Mouse (Mus musculus) liver, postnatal 0 days (tissue): ENCODE data around the gene Zcchc14. TPM values are rescaled to one million over a fixed set of nuclear protein-coding genes. Genes with fewer than 3 reads are reported as not detected.
A peak's percentile ranks its signal among the peaks of the same experiment; 100 is the strongest.

ENCODE experiments used
- ATAC-seq: fragments of 200-750 bp; cut with Nextera tagmentation; 2 replicates; pipeline ENCODE4 v1.8.0; 2017; ENCODE audit warnings: mild to moderate bottlenecking, moderate library complexity
- DNase-seq: peaks from one replicate; pipeline ENCODE4 v3.0.0-alpha.2; 2016
- H3K27ac ChIP-seq: fragments of 300-500 bp; sonication (generic); 2 replicates; pipeline ENCODE4 v1.5.1; 2014; ENCODE audit warnings: antibody characterized with exemption, moderate library complexity, mild to moderate bottlenecking, low read depth
- H3K27me3 ChIP-seq: fragments of 300-500 bp; sonication (generic); 2 replicates; pipeline ENCODE4 v1.6.1; 2014; ENCODE audit warnings: low read length, control low read depth, mixed read lengths; ENCODE audit not compliant: insufficient read depth
- H3K36me3 ChIP-seq: fragments of 300-500 bp; sonication (generic); replicated peaks from 2 replicates; pipeline ENCODE4 v1.6.1; 2014; ENCODE audit warnings: mild to moderate bottlenecking, control low read depth, low read length, moderate library complexity, mixed read lengths; ENCODE audit not compliant: insufficient read depth
- H3K4me1 ChIP-seq: fragments of 300-500 bp; sonication (generic); 2 replicates; pipeline ENCODE4 v1.6.1; 2014; ENCODE audit warnings: antibody characterized with exemption, mild to moderate bottlenecking, control low read depth; ENCODE audit not compliant: insufficient read depth
- H3K4me2 ChIP-seq: fragments of 300-500 bp; sonication (generic); 2 replicates; pipeline ENCODE4 v1.6.1; 2014; ENCODE audit warnings: low read depth, mild to moderate bottlenecking, low read length, moderate library complexity, mixed read lengths
- H3K4me3 ChIP-seq: fragments of 300-500 bp; sonication (generic); 2 replicates; pipeline ENCODE4 v1.5.1; 2014; ENCODE audit warnings: low read depth, low read length
- H3K9ac ChIP-seq: fragments of 300-500 bp; sonication (generic); replicated peaks from 2 replicates; pipeline ENCODE4 v1.6.1; 2014; ENCODE audit warnings: mild to moderate bottlenecking, moderate library complexity
- H3K9me3 ChIP-seq: fragments of 300-500 bp; sonication (generic); 2 replicates; pipeline ENCODE4 v1.6.1; 2016; ENCODE audit warnings: mild to moderate bottlenecking, control low read depth, low read length, mixed read lengths
- CTCF ChIP-seq: sonication (generic); IDR thresholded peaks from 2 replicates; pipeline ENCODE4 v1.5.1; 2016; ENCODE audit warnings: antibody characterized with exemption, low read depth
- EP300 ChIP-seq: IDR thresholded peaks from 2 replicates; pipeline ENCODE4 v1.6.1; 2016; ENCODE audit warnings: antibody characterized with exemption, low read depth, mild to moderate bottlenecking
- whole genome bisulfite sequencing: fragments of 180-500 bp; shearing (Covaris S2); extraction: QIAGEN DNeasy Blood & Tissue Kit; methylation state at CpG from one replicate; pipeline ENCODE4 v1.1.7; 2014; ENCODE audit not compliant: insufficient replicate concordance; 5-methylcytosine and 5-hydroxymethylcytosine counted together
- polyA plus RNA-seq: library from polyadenylated mRNA; unstranded; fragments of >200 nt; fragmentation: Nextera tagmentation; extraction: Ambion mirVana; gene quantifications from 2 replicates; pipeline ENCODE4 v1.2.1, GENCODE M21; 2015

The Zcchc14 gene
- polyA plus RNA-seq, 1 experiment from 2014 or later, result 2.3 TPM

DNA sequence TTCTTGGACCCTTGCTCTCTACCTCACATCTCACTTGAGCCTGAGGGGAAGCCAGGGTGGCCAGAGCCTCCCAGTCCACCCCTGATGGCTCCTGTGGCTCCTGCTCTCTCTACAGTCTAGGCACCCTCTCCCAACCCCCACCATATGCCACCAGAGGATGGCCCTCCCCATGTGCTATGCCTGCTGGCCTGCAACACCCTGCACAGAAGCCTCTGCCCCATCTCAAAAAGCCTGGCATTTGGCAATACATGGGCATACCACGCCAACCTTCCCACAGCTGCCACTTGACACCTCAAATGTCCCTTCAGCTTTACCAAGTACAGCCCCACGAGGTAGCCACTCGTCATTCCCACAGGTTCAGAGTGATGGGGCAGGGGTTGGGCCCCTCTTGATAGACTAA is 9.9 kb downstream of the Zcchc14 start:
- H3K4me1 ChIP-seq, result peaks cover 4% of the 10 kb centered on the region; the same call in 1 of the 2 replicates
- no peak overlapping the region for H3K27ac ChIP-seq
- WGBS, result 50% methylated on average over 3 of the region's 3 CpGs

GRCm38 (mm10) chr8:121636180-121636579 is 16.5 kb downstream of the Zcchc14 start:
- no peak for TF ChIP-seq EP300
- no peak for TF ChIP-seq CTCF
- peak overlapping the region; percentile 45; the same call in 1 of the 2 replicates for H3K27ac ChIP-seq
- 61% methylated on average over 8 of the region's 8 CpGs for WGBS

More for the DNA sequence above, 9.9 kb downstream of the Zcchc14 start:
- no peaks in the 10 kb centered on the region for H3K27me3 ChIP-seq
- no peaks in the 10 kb centered on the region for H3K9me3 ChIP-seq
- no peak overlapping the region for H3K4me2 ChIP-seq
- H3K4me3 ChIP-seq, result no peak overlapping the region
- DNase-seq (no peak), ATAC-seq (no peak)
- no peaks in the 10 kb centered on the region for H3K36me3 ChIP-seq
- H3K9ac ChIP-seq, result no peak overlapping the region
- TF ChIP-seq EP300 (no peak), CTCF (no peak)

GRCm38 (mm10) chr8:121635534-121635933 is 17.2 kb downstream of the Zcchc14 start:
- no peaks in the 10 kb centered on the region for H3K27me3 ChIP-seq
- no peak for DNase-seq
- no peak overlapping the region for H3K4me3 ChIP-seq
- H3K4me1 ChIP-seq, result peaks cover 10% of the 10 kb centered on the region; the same call in 1 of the 2 replicates
- H3K4me2 ChIP-seq, result no peak overlapping the region
- ATAC-seq, result no peak
- WGBS, result 25% methylated on average over 6 of the region's 6 CpGs
- H3K9me3 ChIP-seq, result no peaks in the 10 kb centered on the region
- no peaks in the 10 kb centered on the region for H3K36me3 ChIP-seq
- H3K27ac ChIP-seq, result no peak overlapping the region; the same call in 1 of the 2 replicates
- no peak overlapping the region for H3K9ac ChIP-seq
- no peak for TF ChIP-seq EP300
- peak; percentile 21; the same call in 1 of the 2 replicates for TF ChIP-seq CTCF

More at GRCm38 (mm10) chr8:121636180-121636579, 16.5 kb downstream of the Zcchc14 start:
- no peak overlapping the region for H3K9ac ChIP-seq
- peaks cover 10% of the 10 kb centered on the region; the same call in 1 of the 2 replicates for H3K4me1 ChIP-seq
- no peak overlapping the region for H3K4me3 ChIP-seq
- no peak for ATAC-seq
- no peaks in the 10 kb centered on the region for H3K36me3 ChIP-seq
- no peaks in the 10 kb centered on the region for H3K9me3 ChIP-seq
- no peak for DNase-seq
- H3K27me3 ChIP-seq, result no peaks in the 10 kb centered on the region
- H3K4me2 ChIP-seq, result no peak overlapping the region

GRCm38 (mm10) chr8:121632401-121632800 is 20.3 kb downstream of the Zcchc14 start:
- Histone ChIP-seq H3K27ac (0 out of 2 replicates have a peak overlapping the region, but pooled peaks have one; percentile 44), H3K36me3 (no peaks in the 10 kb centered on the region; the same call in 1 of the 2 replicates)
- 68% methylated on average over 5 of the region's 5 CpGs for WGBS

DNA sequence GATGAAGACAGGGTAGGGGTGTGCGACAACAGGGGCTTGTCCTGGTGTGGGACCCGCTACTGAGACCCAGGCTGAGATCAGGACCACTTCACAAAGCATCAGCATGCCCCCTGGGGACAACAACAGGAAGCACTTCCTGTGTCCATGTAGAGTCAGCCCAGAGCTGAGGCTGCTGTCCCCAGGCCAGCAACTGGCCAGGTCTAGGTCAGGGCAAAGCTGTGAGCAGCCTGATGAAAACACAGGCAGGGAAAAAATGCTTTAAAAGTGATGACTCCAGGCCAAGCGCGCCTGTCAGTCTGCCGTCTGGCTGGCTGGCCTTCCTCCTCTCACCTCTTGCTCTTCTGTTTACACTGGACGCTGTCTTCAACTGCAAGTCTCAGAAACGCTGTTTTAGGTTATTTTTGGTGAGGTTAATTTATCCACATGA is 21.0 kb downstream of the Zcchc14 start:
- Histone ChIP-seq H3K27ac (peak overlapping the region; percentile 39; the same call in 1 of the 2 replicates), H3K9ac (no peak overlapping the region), H3K4me3 (no peak overlapping the region), H3K27me3 (no peaks in the 10 kb centered on the region), H3K4me1 (peaks cover 10% of the 10 kb centered on the region; the same call in 1 of the 2 replicates), H3K4me2 (no peak overlapping the region), H3K36me3 (no peaks in the 10 kb centered on the region; the same call in 1 of the 2 replicates), H3K9me3 (no peaks in the 10 kb centered on the region)
- DNase-seq (no peak), ATAC-seq (peak; percentile 74)
- TF ChIP-seq EP300, result no peak
- peak; percentile 25 for TF ChIP-seq CTCF
- WGBS, result 53% methylated on average over 7 of the region's 7 CpGs

More at GRCm38 (mm10) chr8:121632401-121632800, 20.3 kb downstream of the Zcchc14 start:
- no peak for TF ChIP-seq CTCF
- TF ChIP-seq EP300, result no peak
- no peaks in the 10 kb centered on the region for H3K27me3 ChIP-seq
- no peak overlapping the region for H3K4me2 ChIP-seq
- ATAC-seq (no peak), DNase-seq (no peak)
- no peaks in the 10 kb centered on the region for H3K9me3 ChIP-seq
- peaks cover 10% of the 10 kb centered on the region; the same call in 1 of the 2 replicates for H3K4me1 ChIP-seq
- H3K4me3 ChIP-seq, result no peak overlapping the region
- no peak overlapping the region for H3K9ac ChIP-seq

DNA sequence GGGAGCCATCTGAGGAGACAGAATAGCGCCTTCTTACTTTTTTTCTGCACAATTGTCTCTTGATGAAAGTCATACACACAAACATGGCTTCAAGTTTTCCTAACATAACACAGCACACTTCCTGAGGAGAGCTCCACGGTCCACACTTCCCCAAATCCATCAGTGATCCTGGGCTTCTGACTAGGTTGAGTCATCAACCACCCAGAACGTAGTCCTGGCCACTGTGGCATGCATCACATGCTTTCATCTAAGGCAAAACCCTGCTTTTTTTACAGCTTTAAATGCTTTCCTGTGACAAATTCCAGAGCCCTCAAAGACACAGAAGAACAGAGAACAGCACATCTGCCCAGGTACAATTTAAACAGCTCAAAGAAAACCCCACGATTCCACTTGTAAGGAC is 24.0 kb downstream of the Zcchc14 start:
- 67% methylated on average over 4 of the region's 4 CpGs for WGBS
- no peaks in the 10 kb centered on the region for H3K9me3 ChIP-seq
- DNase-seq, result no peak
- no peak overlapping the region for H3K9ac ChIP-seq
- TF ChIP-seq CTCF, result no peak
- TF ChIP-seq EP300, result no peak
- H3K27me3 ChIP-seq, result no peaks in the 10 kb centered on the region
- no peak overlapping the region for H3K4me2 ChIP-seq
- H3K27ac ChIP-seq, result no peak overlapping the region
- H3K36me3 ChIP-seq, result no peaks in the 10 kb centered on the region; the same call in 1 of the 2 replicates
- H3K4me3 ChIP-seq, result no peak overlapping the region
- no peak for ATAC-seq
- peaks cover 5% of the 10 kb centered on the region; the same call in 1 of the 2 replicates for H3K4me1 ChIP-seq
